Mouse (Mus musculus) kidney, postnatal 0 days (tissue): ENCODE measurements around the gene Tada1. TPM values are rescaled to one million over a fixed set of nuclear protein-coding genes. Genes with fewer than 3 reads are reported as not detected.
A peak's percentile ranks its signal among the peaks of the same experiment; 100 is the strongest.

Experiments
- ATAC-seq: fragments of 200-750 bp; cut with Nextera tagmentation; replicated peaks from 2 replicates; pipeline ENCODE4 v1.8.0; 2017; ENCODE audit warnings: low read depth, moderate number of reproducible peaks, moderate TSS enrichment, moderate library complexity; ENCODE audit not compliant: low FRiP score
- DNase-seq: peaks from one replicate; pipeline ENCODE4 v3.0.0-alpha.2; 2016; ENCODE audit warnings: low spot score
- H3K27ac ChIP-seq: fragments of 300-500 bp; sonication (generic); 2 replicates; pipeline ENCODE4 v1.5.1; 2014; ENCODE audit warnings: mild to moderate bottlenecking
- H3K27me3 ChIP-seq: fragments of 300-500 bp; sonication (generic); 2 replicates; pipeline ENCODE4 v1.6.1; 2014; ENCODE audit warnings: low read length, mixed read lengths; ENCODE audit not compliant: insufficient read depth
- H3K36me3 ChIP-seq: fragments of 300-500 bp; sonication (generic); 2 replicates; pipeline ENCODE4 v1.6.1; 2014; ENCODE audit warnings: low read length, mixed read lengths; ENCODE audit not compliant: insufficient read depth
- H3K4me1 ChIP-seq: fragments of 300-500 bp; sonication (generic); replicated peaks from 2 replicates; pipeline ENCODE4 v1.6.1; 2014; ENCODE audit warnings: antibody characterized with exemption, low read length, mixed read lengths; ENCODE audit not compliant: insufficient read depth
- H3K4me2 ChIP-seq: fragments of 300-500 bp; sonication (generic); 2 replicates; pipeline ENCODE4 v1.6.1; 2014; ENCODE audit warnings: mild to moderate bottlenecking, low read length, moderate library complexity, mixed read lengths
- H3K4me3 ChIP-seq: fragments of 300-500 bp; sonication (generic); replicated peaks from 2 replicates; pipeline ENCODE4 v1.5.1; 2014; ENCODE audit warnings: low read depth, low read length
- H3K9ac ChIP-seq: fragments of 300-500 bp; sonication (generic); 2 replicates; pipeline ENCODE4 v1.6.1; 2014; ENCODE audit warnings: low read depth, low read length
- H3K9me3 ChIP-seq: fragments of 300-500 bp; sonication (generic); replicated peaks from 2 replicates; pipeline ENCODE4 v1.6.1; 2016; ENCODE audit warnings: low read length, inconsistent platforms, mixed read lengths
- CTCF ChIP-seq: IDR thresholded peaks from 2 replicates; pipeline ENCODE4 v1.5.1; 2016; ENCODE audit warnings: antibody characterized with exemption, low read depth, mild to moderate bottlenecking, moderate library complexity
- WGBS: fragments of 180-500 bp; shearing (Covaris S2); extraction: QIAGEN DNeasy Blood & Tissue Kit; methylation state at CpG from one replicate; pipeline ENCODE4 v1.1.7; 2014; 5-methylcytosine and 5-hydroxymethylcytosine counted together
- polyA plus RNA-seq: library from polyadenylated mRNA; unstranded; fragments of >200 nt; fragmentation: Nextera tagmentation; extraction: Ambion mirVana; gene quantifications from 2 replicates; pipeline ENCODE4 v1.2.1, GENCODE M21; 2015

Gene Tada1
- polyA plus RNA-seq, 1 experiment from 2014 or later: 40.9 TPM

DNA sequence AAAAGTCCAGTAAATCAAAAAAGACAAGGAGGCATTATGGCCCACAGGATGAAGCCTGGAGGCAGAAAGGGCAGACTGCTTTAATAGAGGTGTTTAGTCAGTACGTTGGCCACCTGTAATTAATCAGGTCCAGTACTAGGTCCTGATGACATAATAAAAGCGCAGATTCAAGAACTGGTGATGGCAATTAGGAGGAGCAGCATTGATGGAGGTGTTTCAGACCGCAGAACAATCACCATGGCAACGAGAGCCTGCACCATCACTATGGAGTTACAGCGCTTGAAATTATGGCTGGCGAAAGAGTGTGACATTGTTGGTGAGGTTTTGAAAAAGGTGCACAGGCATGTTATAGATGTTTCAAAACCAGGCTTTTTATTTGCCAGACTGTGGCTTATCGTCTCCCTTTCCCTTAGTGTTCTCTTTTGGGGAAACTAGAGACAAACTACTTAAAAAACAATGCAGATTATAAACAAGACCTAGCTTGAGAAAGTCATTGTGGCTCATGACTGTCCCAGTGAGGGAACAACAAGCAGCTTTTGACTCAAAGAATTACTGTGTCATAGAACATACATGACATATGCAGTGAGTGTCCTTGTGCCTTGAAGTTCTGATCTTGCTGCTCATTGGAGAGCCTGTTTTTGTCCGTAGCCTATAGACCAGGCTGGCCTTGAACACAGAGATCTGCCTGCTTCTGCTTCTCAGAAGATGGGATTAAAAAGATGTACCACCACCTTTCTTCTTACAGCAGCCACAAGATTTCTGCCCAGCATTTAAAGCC lies 34.4 kb upstream of the Tada1 start:
- DNase-seq (no peak), ATAC-seq (no peak)
- Histone ChIP-seq H3K36me3 (no peaks in the 10 kb centered on the region), H3K9me3 (no peaks in the 10 kb centered on the region), H3K9ac (no peak overlapping the region), H3K4me1 (no peaks in the 10 kb centered on the region), H3K27ac (no peak overlapping the region), H3K4me2 (no peak overlapping the region), H3K27me3 (no peaks in the 10 kb centered on the region), H3K4me3 (no peak overlapping the region)
- TF ChIP-seq CTCF: no peak
- 78% methylated on average over 8 of the region's 8 CpGs for WGBS

DNA sequence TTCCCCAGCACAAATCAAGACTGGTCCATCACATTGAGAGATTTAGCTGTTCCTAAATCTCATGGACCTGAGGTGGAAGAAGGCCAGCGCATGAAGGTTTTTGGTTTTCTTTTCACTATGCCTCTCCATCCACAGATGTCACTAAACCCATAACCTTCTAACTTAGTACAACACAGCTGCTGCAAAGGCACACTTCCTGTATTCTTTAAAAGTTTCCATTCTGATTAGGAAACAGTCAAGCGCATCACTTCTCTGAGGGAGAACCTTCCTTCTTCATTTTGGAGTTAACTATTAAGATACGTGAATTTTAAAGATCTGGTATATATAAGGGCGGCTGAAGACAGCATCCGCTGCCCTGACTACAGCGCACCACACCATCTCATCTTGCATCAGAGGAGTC lies 33.3 kb upstream of the Tada1 start:
- ATAC-seq (no peak), DNase-seq (no peak)
- Histone ChIP-seq H3K4me3 (no peak overlapping the region), H3K36me3 (no peaks in the 10 kb centered on the region), H3K4me1 (no peaks in the 10 kb centered on the region), H3K27ac (no peak overlapping the region), H3K4me2 (no peak overlapping the region), H3K27me3 (no peaks in the 10 kb centered on the region), H3K9ac (no peak overlapping the region), H3K9me3 (no peaks in the 10 kb centered on the region)
- 86% methylated on average over 6 of the region's 6 CpGs for WGBS
- TF ChIP-seq CTCF: no peak

DNA sequence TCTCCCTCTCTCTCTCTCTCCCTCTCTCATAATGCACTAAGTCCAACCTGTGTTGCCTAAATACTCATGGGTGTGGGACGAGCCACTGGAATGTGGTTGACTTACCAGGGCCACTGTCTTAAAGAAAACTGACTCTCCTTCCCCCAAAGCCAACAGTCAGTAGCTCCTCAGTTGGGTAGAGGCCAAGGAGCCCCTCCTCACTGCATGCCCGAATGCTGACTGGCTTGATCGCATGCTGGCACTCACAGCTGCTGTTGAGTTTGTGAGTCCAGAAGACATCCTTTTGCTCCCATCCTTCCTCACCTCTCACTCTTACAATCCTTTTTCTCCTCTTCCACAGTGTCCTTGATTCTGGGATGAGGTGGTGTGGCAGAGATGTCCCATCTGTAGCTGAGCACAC lies 32.0 kb upstream of the Tada1 start:
- H3K9ac ChIP-seq: no peak overlapping the region
- no peak for DNase-seq
- TF ChIP-seq CTCF: no peak
- H3K4me3 ChIP-seq: no peak overlapping the region
- no peaks in the 10 kb centered on the region for H3K36me3 ChIP-seq
- no peak overlapping the region for H3K27ac ChIP-seq
- H3K4me2 ChIP-seq: no peak overlapping the region
- 74% methylated on average over 3 of the region's 3 CpGs for WGBS
- no peaks in the 10 kb centered on the region for H3K27me3 ChIP-seq
- H3K4me1 ChIP-seq: no peaks in the 10 kb centered on the region
- ATAC-seq: no peak
- no peaks in the 10 kb centered on the region for H3K9me3 ChIP-seq

DNA sequence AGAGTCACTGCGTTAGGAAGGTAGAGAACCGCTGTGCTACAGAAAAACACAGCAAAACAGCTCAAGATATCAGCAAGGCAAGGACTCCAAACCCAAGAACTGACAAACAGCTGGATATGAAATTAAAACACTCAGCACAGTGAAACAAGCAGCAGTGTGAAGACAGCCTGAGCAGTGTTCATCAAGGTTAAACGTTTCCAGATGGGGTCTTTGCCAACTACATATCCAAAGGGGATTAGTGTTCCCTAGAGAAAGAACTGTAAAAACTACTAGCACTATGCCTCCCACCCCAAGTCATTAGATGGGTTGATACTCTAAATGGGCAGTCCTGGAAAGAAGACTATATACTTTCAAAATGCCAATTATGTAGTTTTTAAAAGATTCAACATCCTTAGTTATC lies 29.6 kb upstream of the Tada1 start:
- no peak for TF ChIP-seq CTCF
- Histone ChIP-seq H3K9me3 (no peaks in the 10 kb centered on the region), H3K9ac (no peak overlapping the region), H3K4me2 (no peak overlapping the region), H3K27ac (no peak overlapping the region), H3K27me3 (no peaks in the 10 kb centered on the region), H3K36me3 (no peaks in the 10 kb centered on the region), H3K4me1 (no peaks in the 10 kb centered on the region), H3K4me3 (no peak overlapping the region)
- no peak for DNase-seq
- 65% methylated on average over 3 of the region's 3 CpGs for WGBS
- ATAC-seq: no peak

DNA sequence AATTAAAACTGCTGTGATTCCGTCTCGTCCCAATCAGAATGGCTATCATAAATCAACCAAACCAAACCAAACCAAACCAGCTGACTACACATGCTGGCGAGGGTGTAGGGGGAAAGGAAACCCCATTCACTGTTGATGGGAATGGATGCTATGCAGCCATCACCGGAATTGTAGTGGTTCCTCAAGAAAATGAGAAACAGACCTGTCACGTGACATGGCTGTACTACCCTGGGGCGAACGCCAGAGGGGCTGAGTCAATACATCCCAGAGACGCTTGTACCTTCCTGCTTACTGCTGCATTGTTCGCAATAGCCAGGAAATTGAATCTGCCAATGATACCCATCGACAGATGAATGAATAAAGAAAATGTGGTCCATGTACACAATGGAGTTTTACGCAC lies 29.1 kb upstream of the Tada1 start:
- H3K9me3 ChIP-seq: no peaks in the 10 kb centered on the region
- no peak for TF ChIP-seq CTCF
- no peaks in the 10 kb centered on the region for H3K4me1 ChIP-seq
- no peak overlapping the region for H3K27ac ChIP-seq
- H3K4me2 ChIP-seq: no peak overlapping the region
- no peaks in the 10 kb centered on the region for H3K36me3 ChIP-seq
- H3K27me3 ChIP-seq: no peaks in the 10 kb centered on the region
- H3K4me3 ChIP-seq: no peak overlapping the region
- ATAC-seq: no peak
- no peak for DNase-seq
- 69% methylated on average over 11 of the region's 11 CpGs for WGBS
- H3K9ac ChIP-seq: no peak overlapping the region

DNA sequence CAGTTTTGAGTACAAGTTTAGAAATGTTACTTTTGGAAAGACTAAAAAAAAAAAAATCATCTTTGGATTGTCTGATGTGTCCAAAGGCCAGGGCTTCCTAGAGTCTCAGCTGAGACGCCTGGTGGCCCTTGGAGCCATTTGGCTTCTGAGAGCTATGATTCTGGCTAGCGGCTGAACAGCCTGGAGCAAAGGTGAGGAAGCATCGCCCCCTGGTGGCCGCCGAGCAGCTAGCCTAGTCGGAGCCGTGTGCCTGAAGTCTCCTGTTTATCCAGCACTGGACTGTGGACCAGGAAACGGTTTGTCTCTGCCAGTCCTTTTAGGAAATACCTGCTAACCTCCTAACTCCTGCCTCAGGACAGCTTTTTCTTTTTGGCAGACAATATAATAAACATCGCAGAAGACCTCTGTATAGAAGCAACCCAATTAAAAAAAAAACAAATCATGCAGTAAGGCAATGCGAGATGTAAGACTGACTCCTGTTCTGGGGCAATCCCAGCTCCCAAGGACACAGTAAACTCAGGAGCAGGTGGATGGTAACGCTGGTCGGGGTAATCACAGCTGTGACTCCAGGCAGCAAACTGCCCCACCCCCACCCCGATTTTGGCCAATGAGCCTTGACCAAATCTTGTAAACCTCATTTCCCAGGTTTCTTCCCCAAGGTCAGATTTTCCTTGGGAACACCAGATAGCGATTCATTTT lies 18.6 kb upstream of the Tada1 start:
- Histone ChIP-seq H3K4me1 (no peaks in the 10 kb centered on the region), H3K9ac (no peak overlapping the region), H3K27me3 (no peaks in the 10 kb centered on the region), H3K36me3 (no peaks in the 10 kb centered on the region), H3K27ac (no peak overlapping the region), H3K9me3 (no peaks in the 10 kb centered on the region), H3K4me2 (no peak overlapping the region), H3K4me3 (no peak overlapping the region)
- DNase-seq: peak; percentile 83
- WGBS: 18% methylated on average over 14 of the region's 14 CpGs
- peak; percentile 92 for TF ChIP-seq CTCF
- ATAC-seq: no peak; the same call in 1 of the 2 replicates
